Mouse (Mus musculus) forebrain, embryonic 15.5 days (tissue): ENCODE results near the gene Mllt6. TPM values are rescaled to one million over a fixed set of nuclear protein-coding genes. Genes with fewer than 3 reads are reported as not detected.
A peak's percentile ranks its signal among the peaks of the same experiment; 100 is the strongest.

ENCODE experiments used
- ATAC-seq: fragments of 200-750 bp; cut with Nextera tagmentation; replicated peaks from 2 replicates; pipeline ENCODE4 v1.8.0; 2017; ENCODE audit warnings: mild to moderate bottlenecking, moderate TSS enrichment, moderate library complexity
- H3K27ac ChIP-seq: fragments of 300-500 bp; sonication (generic); replicated peaks from 2 replicates; pipeline ENCODE4 v1.5.1; 2015; ENCODE audit warnings: mild to moderate bottlenecking, inconsistent platforms
- H3K27me3 ChIP-seq: fragments of 300-500 bp; sonication (generic); 2 replicates; pipeline ENCODE4 v1.6.1; 2015; ENCODE audit warnings: inconsistent platforms
- H3K36me3 ChIP-seq: fragments of 300-500 bp; sonication (generic); 2 replicates; pipeline ENCODE4 v1.6.1; 2015; ENCODE audit warnings: mild to moderate bottlenecking, inconsistent platforms
- H3K4me1 ChIP-seq: fragments of 300-500 bp; sonication (generic); 2 replicates; pipeline ENCODE4 v1.6.1; 2015; ENCODE audit warnings: inconsistent platforms
- H3K4me2 ChIP-seq: fragments of 300-500 bp; sonication (generic); replicated peaks from 2 replicates; pipeline ENCODE4 v1.6.1; 2015; ENCODE audit warnings: mild to moderate bottlenecking, inconsistent platforms
- H3K4me3 ChIP-seq: fragments of 300-500 bp; sonication (generic); 2 replicates; pipeline ENCODE4 v1.5.1; 2015; ENCODE audit warnings: mild to moderate bottlenecking, inconsistent platforms
- H3K9ac ChIP-seq: fragments of 300-500 bp; sonication (generic); replicated peaks from 2 replicates; pipeline ENCODE4 v1.6.1; 2015; ENCODE audit warnings: mild to moderate bottlenecking, inconsistent platforms
- H3K9me3 ChIP-seq: fragments of 300-500 bp; sonication (generic); 2 replicates; pipeline ENCODE4 v1.6.1; 2016; ENCODE audit warnings: inconsistent platforms
- WGBS: fragments of 180-500 bp; shearing (Covaris S2); methylation state at CpG from one replicate; pipeline ENCODE4 v1.1.7; 2015; ENCODE audit warnings: mixed read lengths; 5-methylcytosine and 5-hydroxymethylcytosine counted together
- polyA plus RNA-seq: library from polyadenylated mRNA; unstranded; fragments of >200 nt; fragmentation: Nextera tagmentation; extraction: Ambion mirVana; gene quantifications from 2 replicates; pipeline ENCODE4 v1.2.1, GENCODE M21; 2015

Mllt6 gene
- polyA plus RNA-seq, 1 experiment from 2014 or later, result 4.7 TPM

DNA sequence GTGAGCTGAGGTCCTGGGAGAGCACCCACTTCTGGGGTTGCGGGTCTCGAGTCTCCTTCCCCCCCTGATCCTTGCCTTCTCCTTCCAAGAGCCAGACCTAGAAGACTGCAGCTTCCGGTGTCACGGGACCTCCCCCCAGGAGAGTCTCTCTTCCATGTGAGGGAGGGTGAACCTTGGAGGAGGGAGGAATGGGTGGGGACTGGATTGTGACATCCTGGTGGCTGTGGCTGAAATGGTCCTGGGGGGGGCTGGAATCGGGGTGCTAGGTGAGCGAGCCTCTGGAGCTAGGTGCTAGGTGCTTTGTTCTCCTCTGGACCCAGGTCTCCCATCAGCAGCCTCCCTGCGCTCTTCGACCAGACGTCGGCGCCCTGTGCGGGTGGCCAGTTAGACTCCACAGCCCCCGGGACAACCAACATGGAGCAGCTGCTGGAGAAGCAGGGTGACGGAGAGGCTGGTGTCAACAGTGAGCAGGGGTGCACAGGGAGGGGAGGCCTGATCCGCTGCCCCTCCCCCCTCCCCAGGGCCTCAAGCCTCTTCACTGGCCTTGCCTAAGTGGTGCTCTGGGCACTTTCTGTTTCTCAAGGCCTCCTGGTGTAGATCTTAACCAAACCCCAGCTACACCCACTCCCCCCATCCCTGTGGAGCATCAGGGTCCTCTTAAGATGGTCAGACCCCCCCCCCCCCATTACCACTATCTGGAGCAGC, 13.0 kb downstream of the Mllt6 start:
- no peaks in the 10 kb centered on the region for H3K9me3 ChIP-seq
- H3K36me3 ChIP-seq, result peaks cover 65% of the 10 kb centered on the region
- no peak overlapping the region for H3K4me2 ChIP-seq
- H3K4me1 ChIP-seq, result peaks cover 26% of the 10 kb centered on the region
- H3K27me3 ChIP-seq, result no peaks in the 10 kb centered on the region
- no peak overlapping the region for H3K9ac ChIP-seq
- 77% methylated on average over 15 of the region's 15 CpGs for WGBS
- no peak overlapping the region for H3K27ac ChIP-seq
- no peak overlapping the region for H3K4me3 ChIP-seq
- ATAC-seq, result no peak

GRCm38 (mm10) chr11:97677381-97677780, 14.2 kb downstream of the Mllt6 start:
- Histone ChIP-seq H3K27me3 (no peaks in the 10 kb centered on the region), H3K4me2 (no peak overlapping the region), H3K9ac (no peak overlapping the region; the same call in 1 of the 2 replicates), H3K9me3 (no peaks in the 10 kb centered on the region), H3K4me3 (no peak overlapping the region), H3K36me3 (peaks cover 60% of the 10 kb centered on the region), H3K27ac (peak overlapping the region; percentile 48), H3K4me1 (peaks cover 26% of the 10 kb centered on the region)
- 14% methylated on average over 15 of the region's 15 CpGs for WGBS
- no peak for ATAC-seq

GRCm38 (mm10) chr11:97677842-97678241, 14.6 kb downstream of the Mllt6 start:
- no peak overlapping the region for H3K4me3 ChIP-seq
- H3K27me3 ChIP-seq, result no peaks in the 10 kb centered on the region
- ATAC-seq, result no peak
- H3K9me3 ChIP-seq, result no peaks in the 10 kb centered on the region
- H3K4me2 ChIP-seq, result no peak overlapping the region
- peaks cover 26% of the 10 kb centered on the region for H3K4me1 ChIP-seq
- peaks cover 55% of the 10 kb centered on the region for H3K36me3 ChIP-seq
- 30% methylated on average over 8 of the region's 8 CpGs for WGBS
- H3K27ac ChIP-seq, result peak overlapping the region; percentile 48; the same call in 1 of the 2 replicates
- no peak overlapping the region for H3K9ac ChIP-seq

GRCm38 (mm10) chr11:97678301-97678700, 15.1 kb downstream of the Mllt6 start:
- peak; percentile 45 for ATAC-seq
- no peak overlapping the region for H3K4me2 ChIP-seq
- H3K4me1 ChIP-seq, result peaks cover 26% of the 10 kb centered on the region
- 55% methylated on average over 13 of the region's 15 CpGs for WGBS
- H3K36me3 ChIP-seq, result peaks cover 54% of the 10 kb centered on the region
- H3K27me3 ChIP-seq, result no peaks in the 10 kb centered on the region
- no peak overlapping the region for H3K9ac ChIP-seq
- no peak overlapping the region for H3K27ac ChIP-seq
- H3K4me3 ChIP-seq, result no peak overlapping the region
- no peaks in the 10 kb centered on the region for H3K9me3 ChIP-seq

DNA sequence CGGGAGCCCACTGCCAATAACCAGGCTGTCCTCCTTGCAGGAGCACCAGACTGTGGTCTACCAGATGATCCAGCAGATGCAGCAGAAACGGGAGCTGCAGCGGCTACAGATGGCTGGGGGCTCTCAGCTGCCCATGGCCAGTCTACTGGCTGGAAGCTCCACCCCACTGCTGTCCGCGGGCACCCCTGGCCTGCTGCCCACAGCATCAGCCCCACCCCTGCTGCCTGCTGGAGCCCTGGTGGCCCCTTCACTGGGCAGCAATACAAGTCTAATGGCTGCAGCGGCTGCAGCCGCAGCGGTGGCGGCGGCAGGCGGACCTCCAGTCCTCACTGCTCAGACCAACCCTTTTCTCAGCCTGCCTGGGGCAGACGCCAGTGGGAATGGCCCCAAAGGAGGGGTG, 17.2 kb downstream of the Mllt6 start:
- no peak overlapping the region for H3K4me3 ChIP-seq
- H3K4me2 ChIP-seq, result no peak overlapping the region
- no peaks in the 10 kb centered on the region for H3K9me3 ChIP-seq
- H3K4me1 ChIP-seq, result peaks cover 31% of the 10 kb centered on the region
- no peak overlapping the region for H3K9ac ChIP-seq
- no peaks in the 10 kb centered on the region for H3K27me3 ChIP-seq
- H3K27ac ChIP-seq, result 0 out of 2 replicates have a peak overlapping the region, but pooled peaks have one; percentile 8
- peaks cover 38% of the 10 kb centered on the region for H3K36me3 ChIP-seq
- 56% methylated on average over 12 of the region's 12 CpGs for WGBS
- no peak for ATAC-seq

DNA sequence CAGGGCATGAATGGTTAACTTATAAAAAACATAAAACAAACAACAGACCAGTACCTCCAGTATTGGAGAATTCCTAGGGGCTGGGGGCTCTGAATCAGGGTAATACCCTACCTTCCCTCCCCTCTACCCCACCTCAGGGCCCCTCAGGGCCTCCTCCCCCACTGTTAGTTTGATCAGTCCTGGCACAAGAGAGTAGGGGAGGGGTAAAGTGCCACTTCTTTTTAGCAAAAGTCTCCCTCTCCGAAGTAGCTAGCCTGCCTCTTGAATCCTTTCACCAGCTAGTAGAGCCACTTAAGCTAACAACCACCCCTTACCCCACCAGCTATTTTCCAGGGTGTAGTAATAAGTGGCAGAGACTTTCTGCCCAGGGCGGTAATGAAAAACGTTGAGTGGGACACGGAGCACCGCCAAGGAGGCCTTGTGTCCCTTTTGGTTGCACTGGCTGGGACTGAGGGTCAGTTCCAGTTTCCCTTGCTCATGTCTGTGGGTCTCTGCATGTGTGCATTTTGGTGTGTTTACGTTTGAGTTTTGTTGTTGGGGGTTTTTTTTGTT, 19.4 kb downstream of the Mllt6 start:
- H3K27me3 ChIP-seq, result no peaks in the 10 kb centered on the region
- no peak overlapping the region for H3K9ac ChIP-seq
- no peak overlapping the region for H3K27ac ChIP-seq
- peaks cover 27% of the 10 kb centered on the region for H3K36me3 ChIP-seq
- peaks cover 30% of the 10 kb centered on the region for H3K4me1 ChIP-seq
- 74% methylated on average over 6 of the region's 6 CpGs for WGBS
- H3K9me3 ChIP-seq, result no peaks in the 10 kb centered on the region
- H3K4me3 ChIP-seq, result no peak overlapping the region
- H3K4me2 ChIP-seq, result no peak overlapping the region
- ATAC-seq, result no peak

GRCm38 (mm10) chr11:97684063-97684680, 21.0 kb downstream of the Mllt6 start:
- H3K9me3 ChIP-seq, result no peaks in the 10 kb centered on the region
- no peak for ATAC-seq
- H3K9ac ChIP-seq, result no peak overlapping the region
- H3K4me2 ChIP-seq, result no peak overlapping the region
- H3K27me3 ChIP-seq, result no peaks in the 10 kb centered on the region
- peaks cover 21% of the 10 kb centered on the region for H3K4me1 ChIP-seq
- no peak overlapping the region for H3K27ac ChIP-seq
- H3K4me3 ChIP-seq, result no peak overlapping the region
- 91% methylated on average over 6 of the region's 6 CpGs for WGBS
- H3K36me3 ChIP-seq, result peaks cover 31% of the 10 kb centered on the region

- H3K4me2 ChIP-seq, result peak overlapping the region; percentile 70; the same call in 1 of the 2 replicates
These were observed 21.6 kb downstream of the Mllt6 start for GRCm38 (mm10) chr11:97684766-97685165.

GRCm38 (mm10) chr11:97685613-97686321, 22.6 kb downstream of the Mllt6 start, which contains the start of gene Cisd3:
Cisd3 (plus strand) TSS chr11:97685826.
- Histone ChIP-seq H3K9me3 (no peaks in the 10 kb centered on the region), H3K36me3 (peaks cover 32% of the 10 kb centered on the region), H3K9ac (peak within 1 kb of the TSS; percentile 45), H3K4me1 (peaks cover 14% of the 10 kb centered on the region), H3K27ac (0 out of 2 replicates have a peak within 1 kb of the TSS, but pooled peaks have one; percentile 1), H3K27me3 (no peaks in the 10 kb centered on the region), H3K4me2 (peak within 1 kb of the TSS; percentile 70), H3K4me3 (peak within 1 kb of the TSS; percentile 40)
- peak; percentile 63 for ATAC-seq
- WGBS, result 1% methylated on average over 41 of the region's 43 CpGs

More at GRCm38 (mm10) chr11:97684766-97685165, 21.6 kb downstream of the Mllt6 start:
- no peak overlapping the region for H3K4me3 ChIP-seq
- no peak for ATAC-seq
- H3K9ac ChIP-seq, result no peak overlapping the region
- no peaks in the 10 kb centered on the region for H3K9me3 ChIP-seq
- 45% methylated on average over 7 of the region's 7 CpGs for WGBS
- H3K36me3 ChIP-seq, result peaks cover 31% of the 10 kb centered on the region
- peaks cover 21% of the 10 kb centered on the region for H3K4me1 ChIP-seq
- no peak overlapping the region for H3K27ac ChIP-seq
- no peaks in the 10 kb centered on the region for H3K27me3 ChIP-seq

- 74% methylated on average over 11 of the region's 11 CpGs for WGBS
- ATAC-seq, result no peak
- Histone ChIP-seq H3K9me3 (no peaks in the 10 kb centered on the region), H3K4me2 (peak overlapping the region; percentile 70), H3K4me3 (peak overlapping the region; percentile 40; the same call in 1 of the 2 replicates), H3K27ac (no peak overlapping the region), H3K4me1 (peaks cover 14% of the 10 kb centered on the region), H3K27me3 (no peaks in the 10 kb centered on the region), H3K9ac (no peak overlapping the region), H3K36me3 (peaks cover 34% of the 10 kb centered on the region)
These were observed 23.2 kb downstream of the Mllt6 start for GRCm38 (mm10) chr11:97686322-97686908.

- WGBS, result 86% methylated on average over 3 of the region's 3 CpGs
- H3K27me3 ChIP-seq, result no peaks in the 10 kb centered on the region
- no peak overlapping the region for H3K27ac ChIP-seq
- H3K36me3 ChIP-seq, result peaks cover 37% of the 10 kb centered on the region
- H3K9ac ChIP-seq, result no peak overlapping the region
- H3K4me3 ChIP-seq, result no peak overlapping the region
- H3K4me2 ChIP-seq, result no peak overlapping the region
- ATAC-seq, result no peak
- no peaks in the 10 kb centered on the region for H3K9me3 ChIP-seq
- peaks cover 14% of the 10 kb centered on the region for H3K4me1 ChIP-seq
These were observed 23.8 kb downstream of the Mllt6 start for GRCm38 (mm10) chr11:97687061-97687460.
